Mouse (Mus musculus) thymus, adult 2 months (tissue): ENCODE data around the gene Kmt2a. TPM values are rescaled to one million over a fixed set of nuclear protein-coding genes. Genes with fewer than 3 reads are reported as not detected.

Experiments
- DNase-seq: peaks from one replicate; pipeline ENCODE4 v3.0.0; 2021
- H3K27ac ChIP-seq: fragments of 200-500 bp; 2 replicates; pipeline ENCODE4 v1.5.1; 2012; ENCODE audit warnings: low read length, control low read depth; ENCODE audit not compliant: control insufficient read depth, insufficient read depth
- H3K27me3 ChIP-seq: fragments of 200-500 bp; 2 replicates; pipeline ENCODE4 v1.6.1; 2012; ENCODE audit warnings: mild to moderate bottlenecking, low read length, moderate library complexity, mixed read lengths; ENCODE audit not compliant: control insufficient read depth, insufficient read depth
- H3K36me3 ChIP-seq: fragments of 200-500 bp; 2 replicates; pipeline ENCODE4 v1.6.1; 2012; ENCODE audit warnings: mild to moderate bottlenecking, low read length, moderate library complexity; ENCODE audit not compliant: control insufficient read depth, insufficient read depth
- H3K4me1 ChIP-seq: fragments of 200-500 bp; replicated peaks from 2 replicates; pipeline ENCODE4 v1.6.1; 2012; ENCODE audit warnings: low read length; ENCODE audit not compliant: control insufficient read depth, insufficient read depth
- H3K4me3 ChIP-seq: fragments of 200-500 bp; 2 replicates; pipeline ENCODE4 v1.5.1; 2012; ENCODE audit warnings: mild to moderate bottlenecking, low read length, control low read depth, moderate library complexity; ENCODE audit not compliant: control insufficient read depth, insufficient read depth
- CTCF ChIP-seq: fragments of 200-500 bp; IDR thresholded peaks from 2 replicates; pipeline ENCODE4 v1.5.1; 2012; ENCODE audit warnings: mild to moderate bottlenecking, control low read depth, low read length, moderate library complexity, borderline replicate concordance; ENCODE audit not compliant: control insufficient read depth, poor library complexity, insufficient read depth; ENCODE audit errors: extremely low read depth
- POLR2A ChIP-seq: fragments of 200-500 bp; IDR thresholded peaks from 2 replicates; pipeline ENCODE4 v1.6.1; 2012; ENCODE audit warnings: mild to moderate bottlenecking, low read length, control low read depth, moderate library complexity; ENCODE audit not compliant: control insufficient read depth, poor library complexity, insufficient read depth; ENCODE audit errors: extremely low read depth
- WGBS: fragments of 180-500 bp; shearing (Covaris S2); methylation state at CpG from one replicate; pipeline ENCODE4 v1.1.7; 2018; 5-methylcytosine and 5-hydroxymethylcytosine counted together
- polyA plus RNA-seq: library from polyadenylated mRNA; depleted of rRNA; stranded (reverse); fragments of >200 nt; gene quantifications from 2 replicates; pipeline ENCODE4 v1.2.3, GENCODE M21; 2012

The Kmt2a gene
- polyA plus RNA-seq, 1 experiment, result 71.4 TPM

DNA sequence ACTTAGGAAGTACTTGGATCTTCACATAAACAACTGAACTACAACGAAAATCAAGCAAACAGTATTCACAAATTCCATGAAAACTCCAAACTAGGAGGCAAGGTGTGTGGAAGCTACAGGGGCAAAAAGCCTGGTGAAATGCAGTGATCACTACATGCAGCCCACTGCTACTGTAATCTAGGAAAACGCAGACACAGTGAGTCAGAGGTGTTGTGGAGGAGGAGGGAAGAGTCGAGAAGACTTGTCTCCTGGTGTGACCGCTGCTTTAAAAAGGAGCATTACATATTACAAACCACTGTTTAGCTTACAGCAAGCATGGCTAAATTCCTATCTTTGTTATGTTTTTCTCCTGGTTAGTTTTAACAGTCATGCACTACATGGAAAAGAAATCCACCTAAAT, 30.3 kb upstream of the Kmt2a start:
- no peaks in the 10 kb centered on the region for H3K27me3 ChIP-seq
- DNase-seq, result no peak
- no peak overlapping the region for H3K4me3 ChIP-seq
- TF ChIP-seq CTCF (no peak), POLR2A (no peak)
- H3K27ac ChIP-seq, result no peak overlapping the region
- WGBS, result 98% methylated on average over 4 of the region's 4 CpGs
- peaks cover 2% of the 10 kb centered on the region; the same call in 1 of the 2 replicates for H3K4me1 ChIP-seq
- peaks cover 15% of the 10 kb centered on the region for H3K36me3 ChIP-seq

DNA sequence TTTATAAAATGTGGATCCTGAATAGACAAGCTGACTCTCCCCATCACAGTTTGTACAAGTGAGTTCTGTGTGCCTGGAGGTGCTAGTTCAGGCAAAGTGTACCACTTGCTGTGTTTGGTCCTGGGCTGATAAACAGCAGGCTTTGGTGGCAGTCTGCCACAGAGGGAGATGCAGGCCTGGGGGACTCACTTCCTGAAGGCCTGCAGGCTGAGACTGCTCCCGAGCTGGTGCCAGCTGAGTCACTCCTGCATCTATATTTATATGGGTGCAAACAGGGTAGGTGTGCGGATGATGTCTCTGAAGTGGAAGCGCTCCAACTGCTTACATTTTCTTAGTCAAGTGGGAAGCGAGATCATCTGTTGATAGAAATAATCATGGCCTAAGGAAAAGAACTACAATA, 24.5 kb upstream of the Kmt2a start:
- no peak overlapping the region for H3K27ac ChIP-seq

DNA sequence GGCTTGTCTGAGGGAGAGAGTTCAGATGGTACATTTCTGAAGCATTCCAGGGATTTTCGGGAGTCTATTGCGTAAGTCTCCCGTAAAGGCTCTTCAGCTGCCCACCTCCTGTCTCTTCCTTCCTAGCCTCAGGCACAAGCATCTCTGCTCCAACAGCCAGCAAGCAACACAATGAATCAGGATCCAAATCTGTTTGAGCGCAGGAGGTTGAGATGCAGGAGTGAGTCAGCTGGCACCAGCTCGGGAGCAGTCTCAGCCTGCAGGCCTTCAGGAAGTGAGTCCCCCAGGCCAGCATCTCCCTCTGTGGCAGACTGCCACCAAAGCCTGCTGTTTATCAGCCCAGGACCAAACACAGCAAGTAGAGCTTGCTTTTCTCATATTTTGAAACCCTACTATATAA, 23.9 kb upstream of the Kmt2a start:
- Histone ChIP-seq H3K27ac (no peak overlapping the region), H3K36me3 (no peaks in the 10 kb centered on the region), H3K4me1 (peaks cover 3% of the 10 kb centered on the region; the same call in 1 of the 2 replicates), H3K4me3 (no peak overlapping the region), H3K27me3 (no peaks in the 10 kb centered on the region)
- WGBS, result 81% methylated on average over 5 of the region's 5 CpGs
- no peak for DNase-seq
- TF ChIP-seq POLR2A (no peak), CTCF (no peak)

More for the DNA sequence above, 24.5 kb upstream of the Kmt2a start:
- H3K4me3 ChIP-seq, result no peak overlapping the region
- H3K27me3 ChIP-seq, result no peaks in the 10 kb centered on the region
- no peak for TF ChIP-seq CTCF
- no peak for TF ChIP-seq POLR2A
- DNase-seq, result no peak
- no peaks in the 10 kb centered on the region; the same call in 1 of the 2 replicates for H3K36me3 ChIP-seq
- WGBS, result 18% methylated on average over 4 of the region's 4 CpGs
- H3K4me1 ChIP-seq, result peaks cover 3% of the 10 kb centered on the region; the same call in 1 of the 2 replicates

DNA sequence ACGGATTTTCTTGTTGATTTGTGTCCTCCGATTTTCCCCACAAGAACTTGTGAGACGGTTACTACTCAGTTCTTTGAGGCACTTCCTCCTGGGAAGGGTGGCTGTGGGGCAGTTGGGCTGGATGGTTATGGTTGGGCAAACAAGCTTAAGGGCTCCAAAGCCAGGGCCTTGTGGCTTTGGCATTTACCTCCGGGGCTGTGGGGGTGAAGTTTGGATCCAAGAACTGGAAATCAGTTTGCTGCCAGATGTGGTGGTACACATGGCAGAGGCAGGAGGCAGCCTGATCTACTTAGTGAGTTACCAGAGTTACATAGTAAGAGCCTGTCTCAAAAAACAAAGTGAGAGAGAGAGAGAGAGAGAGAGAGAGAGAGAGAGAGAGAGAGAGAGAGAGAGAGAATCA, 22.8 kb upstream of the Kmt2a start:
- 31% methylated on average over 4 of the region's 4 CpGs for WGBS
- peaks cover 3% of the 10 kb centered on the region; the same call in 1 of the 2 replicates for H3K4me1 ChIP-seq

GRCm38 (mm10) chr9:44900402-44900801, 19.3 kb upstream of the Kmt2a start:
- Histone ChIP-seq H3K27ac (no peak overlapping the region), H3K4me1 (no peaks in the 10 kb centered on the region), H3K27me3 (no peaks in the 10 kb centered on the region), H3K4me3 (no peak overlapping the region), H3K36me3 (no peaks in the 10 kb centered on the region)
- peak; percentile 27 for DNase-seq
- TF ChIP-seq POLR2A, result no peak
- no peak for TF ChIP-seq CTCF
- 68% methylated on average over 4 of the region's 4 CpGs for WGBS

More for the DNA sequence above, 22.8 kb upstream of the Kmt2a start:
- H3K27ac ChIP-seq, result no peak overlapping the region
- H3K36me3 ChIP-seq, result no peaks in the 10 kb centered on the region
- no peak for DNase-seq
- no peaks in the 10 kb centered on the region for H3K27me3 ChIP-seq
- H3K4me3 ChIP-seq, result no peak overlapping the region
- TF ChIP-seq POLR2A, result no peak
- no peak for TF ChIP-seq CTCF

DNA sequence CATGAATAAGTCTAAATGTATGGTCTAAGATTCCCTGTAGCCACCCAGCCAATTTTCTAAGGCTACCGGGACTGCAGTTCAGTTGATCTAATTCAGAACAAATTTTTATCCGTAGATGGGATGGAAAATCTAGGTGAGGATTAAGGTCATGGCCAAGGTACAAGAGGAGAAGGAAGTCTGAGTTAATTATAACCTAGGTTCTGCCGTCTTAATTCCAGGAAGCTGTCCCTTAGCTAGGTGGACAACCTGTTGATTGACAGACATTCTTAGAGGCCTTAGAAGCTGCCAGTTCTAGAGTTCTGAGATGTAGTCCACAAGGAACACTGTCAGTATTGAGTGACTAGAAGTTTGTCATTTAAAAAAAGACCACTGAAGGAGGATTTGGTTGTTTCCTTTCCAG, 18.6 kb upstream of the Kmt2a start:
- TF ChIP-seq POLR2A (no peak), CTCF (no peak)
- Histone ChIP-seq H3K27me3 (no peaks in the 10 kb centered on the region), H3K27ac (no peak overlapping the region), H3K4me1 (no peaks in the 10 kb centered on the region), H3K4me3 (no peak overlapping the region), H3K36me3 (no peaks in the 10 kb centered on the region)
- WGBS, result 87% methylated on average over 3 of the region's 3 CpGs
- no peak for DNase-seq

DNA sequence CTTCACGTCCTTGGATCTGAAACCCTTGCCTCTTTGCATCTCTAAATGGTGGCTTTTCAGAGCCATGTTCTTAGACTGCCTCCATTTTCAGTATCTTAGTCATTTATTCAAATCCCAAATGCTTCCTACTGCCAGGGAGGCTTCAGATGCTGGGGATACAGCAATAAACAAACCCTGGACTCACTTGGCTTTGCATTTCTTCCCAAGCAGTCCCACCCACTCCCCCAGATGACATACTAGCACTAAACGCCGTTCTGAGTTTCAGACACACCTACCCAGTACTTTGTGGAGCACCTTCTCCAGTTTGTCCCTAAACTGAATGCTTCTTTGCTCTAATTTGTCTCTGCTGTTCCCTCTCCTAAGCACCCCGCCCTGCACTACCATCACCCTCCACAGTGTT, 15.9 kb upstream of the Kmt2a start:
- no peaks in the 10 kb centered on the region for H3K4me1 ChIP-seq
- H3K27me3 ChIP-seq, result no peaks in the 10 kb centered on the region
- TF ChIP-seq POLR2A (no peak), CTCF (no peak)
- 91% methylated on average over 4 of the region's 4 CpGs for WGBS
- no peak overlapping the region for H3K4me3 ChIP-seq
- no peaks in the 10 kb centered on the region for H3K36me3 ChIP-seq
- DNase-seq, result no peak
- H3K27ac ChIP-seq, result no peak overlapping the region
